Mouse (Mus musculus): ENCODE data around the gene Ninj1. TPM values are rescaled to one million over a fixed set of nuclear protein-coding genes. Genes with fewer than 3 reads are reported as not detected.
A peak's percentile ranks its signal among the peaks of the same experiment; 100 is the strongest.

Gene Ninj1
- 122 and 127 TPM in 2 replicates for polyA plus RNA-seq (2015; fragmentation: Nextera tagmentation; extraction: Ambion mirVana)

DNA sequence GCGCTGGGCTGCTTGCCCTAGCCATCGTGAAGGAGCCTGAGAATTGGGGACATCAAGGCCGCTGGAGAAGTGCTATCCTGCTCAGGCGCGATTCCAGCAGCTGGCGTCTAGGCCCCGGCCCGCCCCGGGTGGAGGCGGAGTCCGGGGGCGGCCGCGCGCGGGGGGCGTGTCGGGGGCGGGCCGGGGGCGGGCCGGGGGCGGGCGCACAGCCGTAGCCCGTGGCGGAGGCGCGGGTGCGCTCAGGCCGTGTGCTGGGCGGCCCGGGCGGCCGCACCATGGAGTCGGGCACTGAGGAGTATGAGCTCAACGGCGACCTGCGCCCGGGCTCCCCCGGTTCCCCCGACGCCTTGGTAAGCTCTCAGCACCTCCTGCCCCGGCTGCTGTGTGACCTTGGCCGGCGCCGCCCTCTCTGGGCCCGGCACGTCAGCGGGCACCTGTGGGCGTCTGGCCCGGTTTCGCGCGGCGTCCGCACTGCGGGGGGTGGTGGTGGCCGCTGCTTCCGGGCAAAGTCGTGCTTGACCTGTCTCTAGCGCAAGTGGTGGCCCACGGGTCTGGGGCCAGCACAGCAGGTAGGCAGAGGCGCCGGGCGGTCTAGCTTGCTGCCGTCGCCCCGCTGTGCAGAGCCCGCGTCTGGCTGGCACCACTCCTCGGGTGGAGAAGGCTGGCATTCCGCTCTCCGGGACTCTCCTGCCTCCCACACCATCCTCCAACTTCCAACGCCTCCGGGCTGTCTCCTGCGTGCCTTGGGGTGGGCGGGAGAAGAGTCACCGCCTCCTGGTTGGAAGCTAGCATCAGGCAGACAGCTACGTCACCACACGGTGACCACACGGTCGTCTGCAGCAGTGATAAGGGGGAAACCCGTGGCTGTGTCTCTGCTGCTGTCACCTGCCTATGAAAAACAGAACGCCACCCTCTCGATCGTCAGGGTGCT is at the start of gene Ninj1:
Gene Ninj1 (plus strand): TSS at position 198 of the 931 bp plus-strand sequence.
- H3K9me3 ChIP-seq (replicated peaks; ENCODE audit: low read length): no peaks in the 10 kb centered on the region
- no peaks in the 10 kb centered on the region for H3K27me3 ChIP-seq (ENCODE audit: insufficient read depth, low read length)
- peak within 1 kb of the TSS; percentile 75 for H3K4me3 ChIP-seq (replicated peaks; ENCODE audit: low read depth, low read length)
- DNase-seq (ENCODE audit: low spot score) (peak; percentile 87), ATAC-seq (replicated peaks; ENCODE audit: low FRiP score, low read depth) (peak; percentile 88)
- H3K9ac ChIP-seq (ENCODE audit: low read depth, low read length): peak within 1 kb of the TSS; percentile 73
- under 1% methylated on average over 64 of the region's 87 CpGs for WGBS
- H3K4me1 ChIP-seq (replicated peaks; ENCODE audit: insufficient read depth, low read length): peaks cover 45% of the 10 kb centered on the region
- H3K27ac ChIP-seq: peak within 1 kb of the TSS; percentile 90
- peak within 1 kb of the TSS; percentile 95 for H3K4me2 ChIP-seq (ENCODE audit: low read length)
- TF ChIP-seq CTCF (IDR thresholded peaks at IDR 0.05; ENCODE audit: low read depth): no peak
- no peaks in the 10 kb centered on the region for H3K36me3 ChIP-seq (ENCODE audit: insufficient read depth, low read length)

DNA sequence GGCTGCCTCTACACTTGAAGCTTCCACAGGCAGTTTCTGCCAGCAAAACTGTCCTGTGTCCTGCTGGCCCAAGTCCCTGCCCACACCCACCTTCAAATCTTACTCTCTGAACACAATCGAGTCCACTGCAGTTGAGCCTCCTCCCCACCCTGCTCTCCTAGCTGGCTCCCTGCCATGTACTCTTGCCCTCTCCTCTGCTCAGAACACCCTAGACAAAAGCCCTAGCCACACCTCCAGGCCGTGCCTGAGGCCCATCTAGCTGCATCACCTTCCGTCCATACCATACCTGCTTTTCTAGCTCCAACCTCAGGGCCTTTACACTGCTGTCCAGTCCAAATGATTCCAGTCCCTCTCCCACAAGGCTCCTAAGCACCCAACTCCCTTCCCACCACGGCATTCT is 46.7 kb upstream of the Ninj1 start:
- Histone ChIP-seq H3K9me3 (replicated peaks; ENCODE audit: low read length) (no peaks in the 10 kb centered on the region), H3K4me1 (replicated peaks; ENCODE audit: insufficient read depth, low read length) (no peaks in the 10 kb centered on the region), H3K4me2 (ENCODE audit: low read length) (no peak overlapping the region), H3K27me3 (ENCODE audit: insufficient read depth, low read length) (peaks cover 6% of the 10 kb centered on the region; the same call in 1 of the 2 replicates), H3K9ac (ENCODE audit: low read depth, low read length) (no peak overlapping the region), H3K27ac (no peak overlapping the region), H3K36me3 (ENCODE audit: insufficient read depth, low read length) (no peaks in the 10 kb centered on the region), H3K4me3 (replicated peaks; ENCODE audit: low read depth, low read length) (no peak overlapping the region)
- no peak for TF ChIP-seq CTCF (IDR thresholded peaks at IDR 0.05; ENCODE audit: low read depth)
- 60% methylated on average over 4 of the region's 4 CpGs for WGBS
- peak; percentile 65; the same call in 1 of the 2 replicates for ATAC-seq (replicated peaks; ENCODE audit: low FRiP score, low read depth)
- DNase-seq (ENCODE audit: low spot score): peak; percentile 7

GRCm38 (mm10) chr13:49142396-49142795 is 44.9 kb upstream of the Ninj1 start:
- Histone ChIP-seq H3K9me3 (replicated peaks; ENCODE audit: low read length) (no peaks in the 10 kb centered on the region), H3K27me3 (ENCODE audit: insufficient read depth, low read length) (peaks cover 17% of the 10 kb centered on the region), H3K4me1 (replicated peaks; ENCODE audit: insufficient read depth, low read length) (peaks cover 8% of the 10 kb centered on the region; the same call in 1 of the 2 replicates), H3K27ac (no peak overlapping the region), H3K4me3 (replicated peaks; ENCODE audit: low read depth, low read length) (no peak overlapping the region), H3K9ac (ENCODE audit: low read depth, low read length) (no peak overlapping the region), H3K36me3 (ENCODE audit: insufficient read depth, low read length) (no peaks in the 10 kb centered on the region), H3K4me2 (ENCODE audit: low read length) (no peak overlapping the region)
- ATAC-seq (replicated peaks; ENCODE audit: low FRiP score, low read depth): no peak
- no peak for TF ChIP-seq CTCF (IDR thresholded peaks at IDR 0.05; ENCODE audit: low read depth)
- DNase-seq (ENCODE audit: low spot score): no peak
- 78% methylated on average over 5 of the region's 5 CpGs for WGBS

DNA sequence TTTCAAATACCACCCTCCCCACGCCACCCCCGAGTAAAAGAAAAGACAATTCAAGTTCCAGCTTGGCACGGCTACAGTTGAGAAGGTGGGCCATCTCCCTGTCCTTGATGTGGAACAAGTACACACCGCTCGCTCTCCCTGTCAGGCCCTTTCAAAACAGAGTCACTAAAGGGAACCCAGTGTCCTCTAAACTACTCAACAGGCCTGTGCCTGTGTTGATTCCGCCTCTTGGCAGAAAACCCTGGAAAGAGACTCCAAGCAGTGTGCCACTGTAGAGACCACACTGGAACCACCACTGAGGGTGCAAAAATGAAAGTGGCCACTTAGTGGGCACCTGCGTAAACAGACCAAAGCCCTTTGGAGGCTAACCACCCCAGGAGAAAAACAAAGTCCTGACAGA is 44.0 kb upstream of the Ninj1 start:
- TF ChIP-seq CTCF (IDR thresholded peaks at IDR 0.05; ENCODE audit: low read depth): no peak
- Histone ChIP-seq H3K4me3 (replicated peaks; ENCODE audit: low read depth, low read length) (no peak overlapping the region), H3K27ac (no peak overlapping the region), H3K27me3 (ENCODE audit: insufficient read depth, low read length) (peaks cover 17% of the 10 kb centered on the region), H3K36me3 (ENCODE audit: insufficient read depth, low read length) (no peaks in the 10 kb centered on the region), H3K4me1 (replicated peaks; ENCODE audit: insufficient read depth, low read length) (peaks cover 12% of the 10 kb centered on the region; the same call in 1 of the 2 replicates), H3K4me2 (ENCODE audit: low read length) (no peak overlapping the region), H3K9ac (ENCODE audit: low read depth, low read length) (no peak overlapping the region), H3K9me3 (replicated peaks; ENCODE audit: low read length) (no peaks in the 10 kb centered on the region)
- ATAC-seq (replicated peaks; ENCODE audit: low FRiP score, low read depth) (no peak), DNase-seq (ENCODE audit: low spot score) (no peak)
- 96% methylated on average over 7 of the region's 7 CpGs for WGBS

DNA sequence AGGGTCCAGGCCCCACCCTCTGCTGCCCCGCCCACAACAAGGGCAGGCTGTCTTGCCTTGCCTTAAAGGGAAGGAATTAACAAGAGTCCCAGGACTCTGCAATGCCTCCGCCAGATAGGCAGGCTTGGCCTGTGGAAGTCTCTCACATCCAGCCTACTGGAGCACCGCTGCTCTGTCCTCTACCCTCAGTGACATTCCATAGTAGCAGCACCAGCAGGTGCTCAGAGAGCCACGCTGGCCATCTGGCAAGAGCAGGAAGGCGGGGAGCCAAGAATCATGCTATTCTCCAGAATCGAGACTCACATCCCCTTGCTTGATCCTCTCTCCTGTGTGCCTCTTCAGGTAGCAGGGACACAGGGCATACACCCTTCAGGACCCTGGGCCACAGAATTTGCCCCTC is 42.8 kb upstream of the Ninj1 start:
- H3K9ac ChIP-seq (ENCODE audit: low read depth, low read length): no peak overlapping the region
- no peak for TF ChIP-seq CTCF (IDR thresholded peaks at IDR 0.05; ENCODE audit: low read depth)
- H3K36me3 ChIP-seq (ENCODE audit: insufficient read depth, low read length): no peaks in the 10 kb centered on the region
- H3K4me2 ChIP-seq (ENCODE audit: low read length): no peak overlapping the region
- peaks cover 12% of the 10 kb centered on the region; the same call in 1 of the 2 replicates for H3K4me1 ChIP-seq (replicated peaks; ENCODE audit: insufficient read depth, low read length)
- ATAC-seq (replicated peaks; ENCODE audit: low FRiP score, low read depth) (no peak), DNase-seq (ENCODE audit: low spot score) (no peak)
- peaks cover 17% of the 10 kb centered on the region for H3K27me3 ChIP-seq (ENCODE audit: insufficient read depth, low read length)
- WGBS: 59% methylated on average over 6 of the region's 6 CpGs
- no peak overlapping the region for H3K4me3 ChIP-seq (replicated peaks; ENCODE audit: low read depth, low read length)
- H3K9me3 ChIP-seq (replicated peaks; ENCODE audit: low read length): no peaks in the 10 kb centered on the region
- H3K27ac ChIP-seq: no peak overlapping the region

DNA sequence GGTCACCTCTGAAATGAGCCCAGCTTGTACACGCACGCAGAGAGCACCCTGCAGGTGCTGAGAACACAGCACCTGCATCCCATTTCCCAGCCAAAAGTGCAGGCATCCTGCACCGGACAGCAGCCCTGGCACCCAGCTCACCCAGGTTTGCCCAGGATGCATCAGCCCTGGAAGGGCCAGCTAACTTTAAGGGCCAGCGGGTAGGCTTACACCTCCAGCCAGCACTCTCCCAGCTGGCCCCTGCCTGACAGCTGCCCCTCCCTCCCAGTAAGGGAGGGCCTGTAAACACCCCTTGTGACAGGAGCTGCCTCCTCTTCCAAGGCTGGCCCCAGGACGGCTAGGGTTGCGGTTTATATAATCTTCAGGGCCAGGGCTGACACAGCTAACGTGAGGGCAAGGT is 41.9 kb upstream of the Ninj1 start:
- WGBS: 56% methylated on average over 7 of the region's 7 CpGs
- peaks cover 17% of the 10 kb centered on the region for H3K27me3 ChIP-seq (ENCODE audit: insufficient read depth, low read length)
- no peak for TF ChIP-seq CTCF (IDR thresholded peaks at IDR 0.05; ENCODE audit: low read depth)
- no peak overlapping the region for H3K4me2 ChIP-seq (ENCODE audit: low read length)
- peaks cover 12% of the 10 kb centered on the region; the same call in 1 of the 2 replicates for H3K4me1 ChIP-seq (replicated peaks; ENCODE audit: insufficient read depth, low read length)
- no peak overlapping the region for H3K4me3 ChIP-seq (replicated peaks; ENCODE audit: low read depth, low read length)
- no peaks in the 10 kb centered on the region for H3K36me3 ChIP-seq (ENCODE audit: insufficient read depth, low read length)
- no peak overlapping the region for H3K9ac ChIP-seq (ENCODE audit: low read depth, low read length)
- no peak overlapping the region for H3K27ac ChIP-seq
- peak; percentile 20 for DNase-seq (ENCODE audit: low spot score)
- H3K9me3 ChIP-seq (replicated peaks; ENCODE audit: low read length): no peaks in the 10 kb centered on the region
- no peak for ATAC-seq (replicated peaks; ENCODE audit: low FRiP score, low read depth)
